Mouse (Mus musculus): ENCODE results near the gene Slco1c1. TPM values are rescaled to one million over a fixed set of nuclear protein-coding genes. Genes with fewer than 3 reads are reported as not detected.
"Not testable (repeated sequence)": the region's sequence is repeated elsewhere in the genome, so short reads cannot be mapped to it uniquely, and the experiment has no call there.

Gene Slco1c1
- polyA plus RNA-seq, 1 experiment from 2014 or later, result not detected

DNA sequence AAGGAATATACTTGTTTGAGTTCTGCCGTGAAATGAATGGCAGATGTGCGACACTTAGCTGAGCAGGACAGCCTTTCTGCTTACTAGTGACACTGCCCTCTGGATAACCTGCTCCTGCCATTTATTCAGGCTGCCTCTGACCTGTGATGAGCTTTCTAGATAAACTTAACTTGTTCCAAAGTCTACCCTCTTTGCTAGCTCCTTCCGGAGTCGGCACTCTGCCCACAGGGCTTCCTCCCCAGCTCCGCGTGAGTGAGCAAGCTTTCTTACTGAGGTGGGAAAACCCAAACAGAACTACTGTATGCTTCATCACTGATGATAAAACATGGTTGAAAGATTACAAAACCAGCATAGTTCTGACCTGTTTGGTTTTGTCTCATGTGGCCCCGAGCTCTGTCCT lies 19.2 kb downstream of the Slco1c1 start:
- no peaks in the 10 kb centered on the region for H3K79me2 ChIP-seq (ENCODE audit: inconsistent target)
- no peaks in the 10 kb centered on the region for H3K36me3 ChIP-seq (ENCODE audit: inconsistent target)
- no peak overlapping the region for H3K27ac ChIP-seq
- 84% methylated on average over 7 of the region's 7 CpGs for WGBS (ENCODE audit: missing documents)
- no peak overlapping the region for H3K4me3 ChIP-seq (ENCODE audit: inconsistent target)

- WGBS (ENCODE audit: missing documents), result 79% methylated on average over 1 of the region's 1 CpGs
Observed at GRCm38 (mm10) chr6:141558118-141558517, 34.0 kb downstream of the Slco1c1 start.

GRCm38 (mm10) chr6:141567366-141567765 lies 43.2 kb downstream of the Slco1c1 start:
- 86% methylated on average over 2 of the region's 2 CpGs for WGBS (ENCODE audit: missing documents)
- H3K27ac ChIP-seq, result no peak overlapping the region

More at GRCm38 (mm10) chr6:141558118-141558517, 34.0 kb downstream of the Slco1c1 start:
- no peaks in the 10 kb centered on the region for H3K79me2 ChIP-seq (ENCODE audit: inconsistent target)
- H3K36me3 ChIP-seq (ENCODE audit: inconsistent target), result no peaks in the 10 kb centered on the region
- H3K4me3 ChIP-seq (ENCODE audit: inconsistent target), result no peak overlapping the region
- H3K27ac ChIP-seq, result no peak overlapping the region

GRCm38 (mm10) chr6:141567852-141568558 lies 43.8 kb downstream of the Slco1c1 start:
- Histone ChIP-seq H3K4me3 (ENCODE audit: inconsistent target) (no peak overlapping the region), H3K27ac (no peak overlapping the region), H3K79me2 (ENCODE audit: inconsistent target) (no peaks in the 10 kb centered on the region), H3K36me3 (ENCODE audit: inconsistent target) (no peaks in the 10 kb centered on the region)
- 84% methylated on average over 9 of the region's 10 CpGs for WGBS (ENCODE audit: missing documents)

More at GRCm38 (mm10) chr6:141567366-141567765, 43.2 kb downstream of the Slco1c1 start:
- no peak overlapping the region for H3K4me3 ChIP-seq (ENCODE audit: inconsistent target)
- no peaks in the 10 kb centered on the region for H3K79me2 ChIP-seq (ENCODE audit: inconsistent target)
- no peaks in the 10 kb centered on the region for H3K36me3 ChIP-seq (ENCODE audit: inconsistent target)

- Histone ChIP-seq H3K4me3 (ENCODE audit: inconsistent target) (no peak overlapping the region), H3K79me2 (ENCODE audit: inconsistent target) (no peaks in the 10 kb centered on the region), H3K36me3 (ENCODE audit: inconsistent target) (no peaks in the 10 kb centered on the region), H3K27ac (no peak overlapping the region)
- 73% methylated on average over 3 of the region's 3 CpGs for WGBS (ENCODE audit: missing documents)
Observed at GRCm38 (mm10) chr6:141568559-141568946, 44.4 kb downstream of the Slco1c1 start.

GRCm38 (mm10) chr6:141576646-141577200 lies 52.6 kb downstream of the Slco1c1 start:
- H3K79me2 ChIP-seq (ENCODE audit: inconsistent target), result no peaks in the 10 kb centered on the region
- H3K27ac ChIP-seq, result no peak overlapping the region
- no peaks in the 10 kb centered on the region for H3K36me3 ChIP-seq (ENCODE audit: inconsistent target)
- H3K4me3 ChIP-seq (ENCODE audit: inconsistent target), result no peak overlapping the region
- 41% methylated on average over 3 of the region's 3 CpGs for WGBS (ENCODE audit: missing documents)

DNA sequence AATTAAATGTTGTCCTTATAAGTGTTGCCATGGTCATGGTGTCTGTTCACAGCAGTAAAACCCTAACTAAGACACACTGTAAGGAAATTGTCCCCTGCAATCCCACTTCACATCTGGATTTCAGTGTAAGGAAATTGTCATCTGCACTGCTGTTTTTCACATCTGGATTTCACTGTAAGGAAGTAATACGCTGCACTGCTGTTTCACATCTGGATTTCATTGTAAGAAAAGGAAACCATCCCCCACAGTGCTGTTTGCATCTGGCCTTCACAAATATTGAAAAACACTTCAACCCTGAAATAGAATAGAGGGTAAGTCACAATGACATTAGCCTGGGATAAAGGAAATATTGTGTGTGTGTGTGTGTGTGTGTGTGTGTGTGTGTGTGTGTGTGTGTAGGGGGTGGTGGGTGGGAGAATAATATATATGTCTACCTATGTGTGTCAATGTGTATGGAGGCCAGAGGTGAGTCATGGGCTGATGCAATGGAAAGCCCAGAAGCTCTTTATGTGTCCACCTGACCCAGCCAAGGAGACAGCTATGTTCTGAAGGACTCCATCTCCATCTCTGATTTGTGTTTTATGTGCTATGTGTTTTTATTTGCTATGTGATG lies 60.7 kb downstream of the Slco1c1 start:
- H3K4me3 ChIP-seq (ENCODE audit: inconsistent target), result no peak overlapping the region
- H3K36me3 ChIP-seq (ENCODE audit: inconsistent target), result no peaks in the 10 kb centered on the region
- 79% methylated on average over 1 of the region's 1 CpGs for WGBS (ENCODE audit: missing documents)
- H3K27ac ChIP-seq, result no peak overlapping the region
- H3K79me2 ChIP-seq (ENCODE audit: inconsistent target), result no peaks in the 10 kb centered on the region

- no peaks in the 10 kb centered on the region for H3K79me2 ChIP-seq (ENCODE audit: inconsistent target)
- no peak overlapping the region for H3K27ac ChIP-seq
- 80% methylated on average over 1 of the region's 1 CpGs for WGBS (ENCODE audit: missing documents)
- H3K4me3 ChIP-seq (ENCODE audit: inconsistent target), result no peak overlapping the region
- no peaks in the 10 kb centered on the region for H3K36me3 ChIP-seq (ENCODE audit: inconsistent target)
Observed at GRCm38 (mm10) chr6:141590002-141590401, 65.8 kb downstream of the Slco1c1 start.

- not testable (repeated sequence) for H3K79me2 ChIP-seq (ENCODE audit: inconsistent target); H3K36me3 ChIP-seq (ENCODE audit: inconsistent target); H3K4me3 ChIP-seq (ENCODE audit: inconsistent target); H3K27ac ChIP-seq
- WGBS (ENCODE audit: missing documents), result 37% methylated on average over 4 of the region's 4 CpGs
Observed at GRCm38 (mm10) chr6:141590598-141591200, 66.5 kb downstream of the Slco1c1 start.

- 86% methylated on average over 2 of the region's 2 CpGs for WGBS (ENCODE audit: missing documents)
- Histone ChIP-seq H3K27ac (no peak overlapping the region), H3K4me3 (ENCODE audit: inconsistent target) (no peak overlapping the region), H3K36me3 (ENCODE audit: inconsistent target) (no peaks in the 10 kb centered on the region), H3K79me2 (ENCODE audit: inconsistent target) (no peaks in the 10 kb centered on the region)
Observed at GRCm38 (mm10) chr6:141596081-141596480, 71.9 kb downstream of the Slco1c1 start.

GRCm38 (mm10) chr6:141597037-141597436 lies 72.9 kb downstream of the Slco1c1 start:
- no peak overlapping the region for H3K27ac ChIP-seq
- H3K36me3 ChIP-seq (ENCODE audit: inconsistent target), result no peaks in the 10 kb centered on the region
- WGBS (ENCODE audit: missing documents), result 87% methylated on average over 2 of the region's 2 CpGs
- no peak overlapping the region for H3K4me3 ChIP-seq (ENCODE audit: inconsistent target)
- H3K79me2 ChIP-seq (ENCODE audit: inconsistent target), result no peaks in the 10 kb centered on the region

DNA sequence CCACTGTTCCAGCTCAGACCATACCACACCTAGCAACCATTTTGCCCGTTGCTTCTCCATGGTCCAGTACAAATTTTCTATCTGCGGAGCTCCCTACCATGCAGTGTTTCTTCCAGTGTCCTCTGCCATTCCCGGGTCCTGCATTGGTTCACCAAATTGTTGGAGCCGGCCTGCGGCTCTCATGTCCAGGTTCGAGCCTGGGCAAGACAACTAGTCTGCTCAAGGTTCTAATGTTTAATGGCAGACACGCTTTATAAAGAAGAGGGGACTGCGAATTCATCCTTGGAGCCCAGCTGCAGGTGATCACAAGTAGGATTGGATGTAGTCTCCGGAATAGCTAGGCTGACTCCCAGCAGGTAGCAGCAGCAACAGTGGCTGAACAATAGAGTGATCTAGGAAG lies 76.8 kb downstream of the Slco1c1 start:
- no peaks in the 10 kb centered on the region for H3K79me2 ChIP-seq (ENCODE audit: inconsistent target)
- 78% methylated on average over 8 of the region's 9 CpGs for WGBS (ENCODE audit: missing documents)
- no peak overlapping the region for H3K27ac ChIP-seq
- no peaks in the 10 kb centered on the region for H3K36me3 ChIP-seq (ENCODE audit: inconsistent target)
- H3K4me3 ChIP-seq (ENCODE audit: inconsistent target), result no peak overlapping the region

- Histone ChIP-seq H3K36me3 (ENCODE audit: inconsistent target) (no peaks in the 10 kb centered on the region), H3K79me2 (ENCODE audit: inconsistent target) (no peaks in the 10 kb centered on the region), H3K27ac (no peak overlapping the region), H3K4me3 (ENCODE audit: inconsistent target) (no peak overlapping the region)
- 52% methylated on average over 2 of the region's 2 CpGs for WGBS (ENCODE audit: missing documents)
Observed at GRCm38 (mm10) chr6:141610702-141611260, 86.6 kb downstream of the Slco1c1 start.

DNA sequence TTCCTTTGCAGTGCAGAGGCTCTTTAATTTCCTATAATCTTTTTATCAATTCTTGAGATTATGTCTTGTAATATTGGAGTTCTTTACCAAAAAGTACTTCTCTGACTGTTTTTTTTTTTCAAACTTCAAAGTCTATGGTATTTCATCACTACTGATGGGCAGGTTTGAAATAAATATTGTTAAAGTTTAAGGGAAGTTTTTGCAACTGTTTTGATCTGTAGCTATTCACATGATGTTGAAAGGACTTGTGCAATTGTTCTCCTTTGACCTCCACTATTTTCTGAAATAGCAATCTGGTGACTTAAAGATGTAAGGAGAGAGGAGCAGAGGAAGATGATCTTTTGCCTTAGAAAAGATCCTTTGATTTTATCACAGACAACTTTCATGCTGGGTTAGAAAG lies 89.8 kb downstream of the Slco1c1 start:
- Histone ChIP-seq H3K4me3 (ENCODE audit: inconsistent target) (no peak overlapping the region), H3K36me3 (ENCODE audit: inconsistent target) (no peaks in the 10 kb centered on the region), H3K27ac (no peak overlapping the region), H3K79me2 (ENCODE audit: inconsistent target) (no peaks in the 10 kb centered on the region)

DNA sequence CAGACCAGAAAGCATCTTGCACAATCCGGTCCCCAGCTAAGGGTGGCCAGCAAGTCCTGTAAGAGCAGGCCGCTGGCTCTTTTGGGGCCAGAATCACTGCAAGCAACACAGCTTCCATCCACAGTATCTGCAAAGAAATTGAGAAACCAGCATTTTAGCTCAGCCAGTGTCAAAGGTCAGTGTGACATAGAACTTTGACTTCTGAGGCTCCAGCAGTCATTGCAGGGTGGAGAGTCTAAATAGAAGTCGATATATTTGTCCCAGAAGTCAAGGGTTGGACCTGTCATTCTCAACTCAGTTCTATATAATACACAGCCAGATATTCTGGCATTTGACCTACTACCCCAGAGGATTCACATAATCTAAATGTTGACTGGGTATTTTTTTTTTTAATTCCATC lies 91.2 kb downstream of the Slco1c1 start:
- no peak overlapping the region for H3K27ac ChIP-seq
- 92% methylated on average over 3 of the region's 3 CpGs for WGBS (ENCODE audit: missing documents)
- no peaks in the 10 kb centered on the region for H3K79me2 ChIP-seq (ENCODE audit: inconsistent target)
- no peaks in the 10 kb centered on the region for H3K36me3 ChIP-seq (ENCODE audit: inconsistent target)
- H3K4me3 ChIP-seq (ENCODE audit: inconsistent target), result no peak overlapping the region

All from macrophage (primary cell).